Mouse (Mus musculus): ENCODE data around the gene Olfr1396.

Gene Olfr1396

DNA sequence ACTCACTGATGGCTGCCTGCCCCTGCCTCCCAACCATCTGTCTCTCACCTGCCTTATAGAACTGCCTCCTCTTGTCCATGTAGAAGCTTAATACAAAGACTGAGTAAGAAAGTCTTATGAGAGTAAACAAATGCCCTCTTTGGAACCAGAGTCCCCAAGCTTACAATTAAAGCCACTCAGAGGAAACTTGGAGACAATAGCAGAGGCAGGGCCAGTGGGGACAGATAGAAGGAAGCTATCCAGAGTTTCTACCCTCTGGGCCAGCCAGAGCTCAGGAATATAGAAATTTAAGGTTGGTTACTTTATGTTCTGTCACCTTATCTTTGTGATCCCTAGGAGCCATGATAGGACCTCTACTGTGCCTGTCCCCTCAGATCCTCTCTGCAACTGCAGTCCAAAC lies at the start of gene Olfr1396:
TSS of gene Olfr1396 (minus strand) at position 101 of the 400 bp plus-strand sequence.
- in situ Hi-C loops (cut with MboI, MseI): loop anchor here (5.0 kb wide), 4 partner anchors 68 to 527 kb away; no protein-coding TSS in a partner anchor

DNA sequence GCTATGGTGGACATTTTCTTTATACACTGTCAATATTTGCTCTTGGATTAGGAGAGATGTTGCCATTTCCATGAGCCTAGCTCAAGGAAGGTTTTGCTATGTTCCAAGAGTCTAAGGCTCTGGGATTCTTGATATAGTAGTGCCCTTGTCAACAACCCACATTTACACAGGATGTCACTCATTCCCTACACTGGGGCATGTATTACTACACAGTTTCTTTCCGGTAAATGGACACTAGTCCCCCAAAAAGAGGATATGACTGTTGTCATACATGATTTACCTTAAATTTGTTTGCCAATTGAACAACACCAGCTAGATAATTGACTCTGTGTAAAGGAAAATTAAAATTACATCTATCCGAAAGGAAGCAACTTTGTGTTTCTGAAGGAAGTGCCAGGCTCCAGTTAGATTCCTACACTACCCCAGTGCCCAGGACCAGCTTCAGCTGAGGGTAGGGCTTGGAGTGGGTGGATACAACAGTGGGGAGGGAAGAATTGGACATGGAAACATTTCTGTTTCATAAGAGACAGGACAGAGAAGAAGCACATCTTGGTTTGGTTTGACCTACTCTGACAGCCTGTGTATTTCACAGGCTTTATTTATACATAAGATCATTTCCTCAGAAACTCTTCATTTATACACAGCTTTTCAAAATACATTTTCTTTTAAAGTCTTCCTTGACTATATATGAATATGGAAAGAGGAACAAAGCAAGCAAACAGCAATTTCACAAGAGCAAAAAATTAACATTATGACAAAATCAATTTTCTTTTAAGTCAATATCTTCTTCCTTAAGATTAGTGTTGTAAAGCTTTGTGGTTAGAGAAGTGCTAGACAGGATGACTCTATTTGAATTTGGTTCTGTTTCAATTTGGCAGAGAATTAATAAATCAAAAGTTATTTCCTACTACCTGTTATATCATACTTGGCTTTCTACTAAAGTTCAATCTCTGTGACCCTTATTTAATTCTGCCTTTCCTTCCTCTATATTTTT lies 42.4 kb upstream of the Olfr1396 start:
- in situ Hi-C loops (cut with MboI, MseI): no loop called here

DNA sequence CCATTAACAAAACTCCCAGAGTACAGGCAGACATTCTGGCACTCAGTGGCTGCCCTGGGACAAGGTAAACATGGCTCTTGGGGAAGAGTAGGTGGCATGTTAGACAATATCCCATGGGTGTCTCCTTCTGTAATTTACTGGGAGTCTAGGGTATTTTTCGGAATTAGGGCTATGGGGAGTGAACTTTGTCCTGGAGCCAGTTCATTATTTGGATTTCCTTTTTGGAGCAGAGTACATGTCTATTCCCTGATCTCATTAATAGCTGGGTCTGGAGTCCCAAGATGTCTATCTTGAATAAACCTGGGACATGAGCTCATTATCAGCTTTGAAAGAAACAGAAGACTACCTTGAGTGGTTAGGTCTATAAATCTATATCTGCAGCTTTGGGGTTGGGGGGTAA lies 39.4 kb upstream of the Olfr1396 start, which contains the start of gene Olfr1394:
TSS of gene Olfr1394 (plus strand) at position 301 of the 400 bp plus-strand sequence.
- in situ Hi-C loops (cut with MboI, MseI): no loop called here

DNA sequence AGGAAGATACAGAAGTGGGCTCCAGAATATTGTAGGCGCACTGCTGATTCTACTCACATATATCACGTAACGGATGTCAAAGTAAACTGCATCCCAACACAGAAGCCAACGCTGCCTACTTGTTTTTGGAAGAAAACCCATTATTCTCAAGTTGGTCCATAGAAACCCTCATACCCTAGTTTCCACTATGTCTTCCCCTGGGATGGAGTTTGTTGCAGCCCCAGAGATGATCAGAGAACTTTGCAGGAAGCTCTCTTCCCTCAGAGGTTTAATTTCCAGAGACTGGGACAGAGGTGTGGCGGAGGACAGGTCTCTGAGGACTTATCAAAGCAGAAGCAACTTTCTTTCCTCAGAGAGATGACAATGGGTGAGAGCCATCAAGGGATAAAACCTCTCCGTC lies 27.3 kb upstream of the Olfr1396 start, which contains the start of gene Olfr1395:
TSS of gene Olfr1395 (plus strand) at position 301 of the 400 bp plus-strand sequence.
- in situ Hi-C loops (cut with MboI, MseI): loop anchor here (10.0 to 25.0 kb wide), 2 partner anchors 717 to 1080 kb away; no protein-coding TSS in a partner anchor

DNA sequence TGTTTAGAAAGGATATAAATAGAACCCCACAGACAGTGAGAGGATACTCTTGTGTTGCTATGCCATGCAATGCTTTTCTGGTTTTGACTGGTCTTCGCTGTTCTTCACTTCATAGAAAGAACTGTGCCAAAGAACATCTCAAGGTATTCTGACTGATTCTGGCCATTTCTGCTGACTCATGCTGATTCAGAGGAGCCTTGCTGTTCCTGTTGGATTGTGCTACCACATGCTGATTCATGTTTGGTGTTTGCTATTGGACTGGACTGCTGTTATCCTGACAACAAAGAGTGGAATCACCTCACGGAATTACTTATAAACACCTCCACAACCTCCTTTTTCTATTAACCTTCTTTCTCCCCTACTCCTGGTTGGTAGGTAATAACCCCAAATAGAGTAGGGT lies 9.5 kb upstream of the Olfr1396 start:
- in situ Hi-C loops (cut with MboI, MseI): no loop called here

DNA sequence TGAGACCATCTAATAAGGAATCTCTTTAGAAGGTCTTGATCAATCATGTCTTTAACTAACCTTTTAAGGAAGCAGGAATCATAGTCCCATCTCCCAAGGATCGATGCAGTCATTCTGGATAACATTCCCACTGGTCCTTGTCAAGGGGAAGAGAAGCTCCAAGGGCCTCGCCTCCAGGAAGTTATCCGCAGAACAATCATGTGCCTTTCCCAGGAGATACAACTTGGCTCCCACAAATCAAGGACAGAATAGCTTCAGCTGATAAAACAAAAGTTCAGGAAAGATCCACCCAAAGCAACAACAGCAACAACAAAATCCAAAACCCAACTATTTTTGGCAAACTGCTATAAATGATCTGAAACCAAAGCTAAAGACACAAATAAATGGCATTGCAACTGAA lies 5.0 kb upstream of the Olfr1396 start:
- in situ Hi-C loops (cut with MboI, MseI): loop anchor here (5.0 kb wide), 2 partner anchors 143 to 532 kb away; no protein-coding TSS in a partner anchor

DNA sequence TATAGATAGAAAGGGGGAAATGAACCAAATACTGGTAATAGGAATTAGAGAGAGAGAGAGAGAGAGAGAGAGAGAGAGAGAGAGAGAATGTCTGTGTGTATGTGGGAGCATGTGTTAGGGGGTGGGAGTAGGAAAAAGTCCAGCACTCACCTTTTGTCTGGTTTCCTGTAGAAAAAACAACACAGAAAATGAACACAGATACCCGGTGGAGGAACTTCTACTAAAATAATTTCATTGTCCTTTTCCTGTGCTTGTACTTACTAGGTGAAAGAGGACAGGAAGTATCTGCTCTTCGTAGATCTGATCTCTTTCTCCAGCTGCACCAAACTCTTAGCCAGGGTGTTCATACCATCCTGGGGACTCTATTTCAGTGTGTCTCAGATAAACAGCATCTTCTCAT lies 516 bp downstream of the Olfr1396 start:
- in situ Hi-C loops (cut with MboI, MseI): loop anchor here in 1 of 2 experiments (5.0 kb wide), 2 partner anchors 68 to 133 kb away; no protein-coding TSS in a partner anchor

DNA sequence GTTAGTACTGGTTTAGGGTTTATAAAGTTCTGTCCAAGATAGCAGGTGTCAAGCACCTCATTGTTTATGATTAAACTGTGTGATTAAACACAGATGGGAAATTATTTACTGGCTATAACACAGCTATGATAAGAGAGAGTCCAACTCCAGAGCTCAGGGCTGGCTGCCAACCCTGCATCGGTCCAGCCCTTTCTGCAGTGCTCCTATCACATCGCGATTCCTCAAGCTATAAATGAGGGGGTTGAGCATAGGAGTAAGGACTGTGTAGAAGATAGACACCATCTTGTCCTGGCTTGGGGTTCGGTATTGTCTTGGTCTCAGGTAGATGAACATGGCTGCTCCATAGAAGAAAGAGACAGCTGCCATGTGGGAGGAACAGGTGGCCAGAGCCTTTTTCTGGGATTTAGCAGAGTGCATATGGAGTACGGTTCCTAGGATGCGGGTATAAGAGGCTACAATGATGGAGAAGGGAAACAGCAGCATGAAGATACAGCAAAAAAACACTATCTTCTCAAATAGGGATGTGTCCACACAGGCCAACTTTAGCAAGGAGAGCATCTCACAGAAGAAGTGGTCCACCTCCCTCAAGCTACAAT lies 2.0 kb downstream of the Olfr1396 start:
- in situ Hi-C loops (cut with MboI, MseI): loop anchor here in 1 of 2 experiments (5.0 kb wide), 2 partner anchors 70 to 135 kb away; no protein-coding TSS in a partner anchor

DNA sequence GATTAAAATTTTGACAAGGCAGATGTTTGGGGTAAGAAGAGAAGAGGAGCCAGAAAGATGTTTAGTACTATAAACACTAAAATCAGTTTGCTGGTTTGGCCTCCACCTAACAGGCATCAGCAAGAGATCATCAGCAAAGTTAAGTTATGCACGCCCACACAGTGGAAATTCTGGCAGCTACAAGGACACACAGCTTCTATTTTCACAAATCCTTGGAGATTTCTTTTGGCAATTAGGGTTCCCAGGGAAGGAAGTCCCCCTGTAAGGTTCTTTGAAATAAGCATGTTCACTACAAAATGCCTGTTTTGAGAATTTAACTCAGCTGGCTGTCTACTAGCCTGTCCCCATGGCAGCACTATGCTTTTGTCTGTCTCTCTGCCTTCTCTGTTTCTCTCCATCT lies 3.7 kb downstream of the Olfr1396 start:
- in situ Hi-C loops (cut with MboI, MseI): loop anchor here in 1 of 2 experiments (5.0 kb wide), 2 partner anchors 71 to 136 kb away; no protein-coding TSS in a partner anchor

DNA sequence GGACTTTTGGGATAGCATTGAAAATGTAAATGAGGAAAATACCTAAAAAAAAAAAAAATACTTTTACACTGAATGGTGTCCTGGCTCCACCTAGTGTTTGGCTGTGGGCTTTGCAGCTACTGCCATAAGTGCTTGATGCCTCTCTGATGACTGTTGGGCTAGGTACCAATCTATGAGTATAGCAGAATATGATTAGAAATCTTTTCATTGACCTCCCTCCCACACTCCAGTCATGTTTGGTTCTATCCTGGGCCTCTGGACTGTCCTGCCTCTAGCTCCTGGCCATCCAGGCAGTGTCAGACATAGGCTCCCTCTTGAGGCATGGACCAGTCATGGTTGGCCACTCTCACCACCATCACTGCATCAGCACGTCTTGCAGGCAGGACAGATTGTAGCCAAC lies 5.8 kb downstream of the Olfr1396 start:
- in situ Hi-C loops (cut with MboI, MseI): loop anchor here in 1 of 2 experiments (5.0 kb wide), 2 partner anchors 158 to 237 kb away; partner anchors contain the start of gene Irgm1

DNA sequence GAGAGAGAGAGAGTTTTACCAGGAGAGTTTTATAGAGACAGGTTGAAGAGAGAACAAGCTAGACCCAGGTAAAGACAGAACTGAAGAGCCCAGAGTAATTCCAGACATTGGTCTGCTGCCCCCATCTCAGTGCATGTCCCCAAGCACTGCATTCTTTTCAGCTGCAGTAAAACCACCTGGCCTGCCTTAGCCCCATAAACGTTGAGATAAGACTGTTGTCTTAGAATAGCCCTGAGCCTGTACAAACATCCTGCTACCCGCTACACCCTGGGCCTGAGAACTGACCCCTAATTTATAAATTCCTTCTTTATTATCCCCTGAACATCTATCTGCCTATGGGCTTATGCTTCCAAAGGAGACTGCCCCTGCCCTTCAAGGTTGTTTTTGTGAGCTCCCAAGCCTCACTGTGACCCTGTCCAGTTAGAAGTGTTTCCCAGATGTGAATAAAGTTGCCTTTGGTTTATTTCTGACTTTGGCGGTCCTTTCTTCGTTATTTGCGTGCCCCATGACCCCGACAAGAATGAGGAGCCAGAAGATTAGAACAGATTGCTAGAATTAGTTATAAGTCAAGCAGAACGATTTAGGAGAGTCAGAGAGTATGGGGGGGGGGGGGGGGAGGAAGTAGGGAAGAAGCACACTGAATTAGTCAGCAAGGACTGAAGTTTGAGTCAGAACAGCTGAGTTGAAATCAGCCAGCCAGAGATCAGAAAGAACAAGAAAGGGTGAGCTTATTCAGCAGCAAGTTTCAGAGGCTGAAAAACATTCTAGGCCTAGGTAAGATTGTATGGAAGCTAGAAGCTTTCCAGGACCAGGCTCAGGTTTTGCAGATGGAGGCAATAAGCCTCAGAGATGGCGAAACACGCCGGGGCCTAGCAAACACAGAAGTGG lies 6.8 kb downstream of the Olfr1396 start:
- in situ Hi-C loops (cut with MboI, MseI): loop anchor here in 1 of 2 experiments (5.0 kb wide), 2 partner anchors 159 to 236 kb away; partner anchors contain the start of gene Irgm1

DNA sequence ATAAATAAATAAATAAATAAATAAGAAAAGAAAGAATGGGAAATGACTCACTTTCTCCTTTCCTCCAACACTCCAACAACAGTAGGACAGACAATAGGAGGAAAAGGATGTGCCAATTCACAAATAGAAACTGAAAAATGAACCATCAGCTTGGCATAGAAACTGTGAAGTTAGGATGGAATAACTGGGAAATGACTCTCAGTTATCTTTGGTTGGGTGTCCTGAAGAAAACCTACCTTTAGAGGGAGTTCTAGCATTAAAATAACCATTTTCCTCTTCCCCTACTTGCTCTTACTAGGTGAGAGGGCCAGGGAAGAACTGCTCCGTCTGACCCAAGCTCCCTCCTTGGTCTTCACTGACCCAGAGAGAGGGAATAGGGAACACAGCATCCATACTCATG lies 8.9 kb downstream of the Olfr1396 start:
- in situ Hi-C loops (cut with MboI, MseI): loop anchor here in 1 of 2 experiments (5.0 kb wide), 2 partner anchors 162 to 233 kb away; partner anchors contain the start of gene Irgm1

DNA sequence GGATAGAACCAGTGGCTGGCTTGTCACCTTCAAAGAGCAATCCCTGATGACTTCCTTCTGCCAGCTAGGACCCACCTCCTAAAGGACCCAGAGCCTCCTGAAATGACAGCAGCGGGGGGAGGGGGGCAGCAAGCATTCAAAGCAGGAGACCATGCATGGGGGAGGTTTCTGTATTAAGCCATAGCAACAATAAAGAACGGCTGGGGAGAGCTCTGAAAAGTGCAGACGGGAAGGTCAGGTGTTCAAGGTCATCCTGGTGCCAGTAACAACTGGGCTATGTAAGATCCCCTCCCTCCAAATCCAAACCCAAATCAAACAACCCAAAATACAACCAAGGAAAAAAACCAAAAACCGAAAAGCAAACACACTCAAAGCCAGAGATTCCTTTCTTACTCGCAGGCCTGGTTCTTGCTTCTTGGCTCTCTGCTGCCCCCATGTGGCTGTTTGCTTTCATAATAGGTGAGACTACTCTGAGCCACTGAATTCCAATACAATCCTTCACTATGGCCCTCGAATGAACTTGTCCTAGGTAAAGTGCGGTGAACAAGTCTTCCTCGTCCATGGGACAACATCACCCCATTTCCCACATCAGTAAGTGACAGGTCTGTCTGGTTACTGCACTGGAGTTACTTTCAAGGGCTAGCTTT lies 11.5 kb downstream of the Olfr1396 start:
- in situ Hi-C loops (cut with MboI, MseI): no loop called here

DNA sequence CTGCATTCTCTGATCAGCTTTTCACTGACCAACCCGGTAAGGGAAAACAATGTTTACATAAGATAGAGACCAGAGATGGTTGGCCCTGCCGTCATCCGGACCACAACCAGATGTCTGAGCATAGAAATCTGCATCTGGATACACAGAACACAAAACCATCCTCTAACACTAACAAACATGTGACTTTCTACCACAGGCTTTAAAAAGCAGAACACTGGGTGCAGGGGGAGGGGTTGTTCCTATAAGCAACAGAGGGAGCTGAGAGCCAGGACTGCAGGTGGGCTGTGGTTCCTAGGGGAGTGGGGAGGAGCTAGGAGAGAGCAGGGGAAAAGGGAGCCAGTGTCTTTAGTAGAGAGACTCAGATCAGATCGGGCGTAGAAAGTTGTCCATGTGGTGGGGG lies 13.2 kb downstream of the Olfr1396 start:
- in situ Hi-C loops (cut with MboI, MseI): no loop called here

DNA sequence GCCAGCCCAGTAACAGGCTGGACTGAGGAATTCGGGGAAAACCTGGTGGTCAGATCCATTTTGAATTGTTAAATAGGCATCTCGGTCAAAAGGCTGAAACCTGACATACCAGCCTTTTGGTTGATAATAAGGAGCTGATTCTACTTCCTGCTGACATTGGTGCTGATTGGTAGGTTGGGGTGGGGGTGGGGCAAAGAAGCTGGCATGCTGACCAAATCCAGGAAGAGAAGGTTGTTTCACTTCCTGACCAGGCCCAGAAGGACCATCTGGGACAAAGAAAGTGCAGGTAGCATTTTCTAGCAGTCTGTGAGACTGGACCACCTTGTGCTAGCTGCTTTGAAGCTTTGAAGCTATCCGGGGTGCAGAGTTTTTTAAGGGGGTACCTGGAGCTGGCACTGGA lies 14.3 kb downstream of the Olfr1396 start:
- in situ Hi-C loops (cut with MboI, MseI): no loop called here

DNA sequence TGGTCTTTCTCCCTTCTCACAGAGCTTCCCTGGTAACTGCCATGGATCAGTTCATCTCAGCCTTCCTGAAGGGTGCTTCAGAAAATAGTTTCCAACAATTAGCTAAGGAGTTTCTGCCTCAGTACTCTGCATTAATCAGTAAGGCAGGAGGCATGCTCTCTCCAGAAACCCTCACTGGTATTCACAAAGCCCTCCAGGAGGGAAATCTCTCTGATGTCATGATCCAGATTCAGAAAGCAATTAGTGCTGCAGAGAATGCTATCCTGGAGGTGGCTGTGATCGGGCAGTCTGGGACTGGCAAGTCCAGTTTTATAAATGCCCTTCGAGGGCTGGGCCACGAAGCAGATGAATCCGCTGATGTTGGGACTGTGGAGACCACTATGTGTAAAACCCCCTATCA lies 19.3 kb downstream of the Olfr1396 start:
- in situ Hi-C loops (cut with MboI, MseI): loop anchor here in 1 of 2 experiments (5.0 kb wide), 4 partner anchors 38 to 308 kb away; partner anchors contain the start of gene Irgm1

DNA sequence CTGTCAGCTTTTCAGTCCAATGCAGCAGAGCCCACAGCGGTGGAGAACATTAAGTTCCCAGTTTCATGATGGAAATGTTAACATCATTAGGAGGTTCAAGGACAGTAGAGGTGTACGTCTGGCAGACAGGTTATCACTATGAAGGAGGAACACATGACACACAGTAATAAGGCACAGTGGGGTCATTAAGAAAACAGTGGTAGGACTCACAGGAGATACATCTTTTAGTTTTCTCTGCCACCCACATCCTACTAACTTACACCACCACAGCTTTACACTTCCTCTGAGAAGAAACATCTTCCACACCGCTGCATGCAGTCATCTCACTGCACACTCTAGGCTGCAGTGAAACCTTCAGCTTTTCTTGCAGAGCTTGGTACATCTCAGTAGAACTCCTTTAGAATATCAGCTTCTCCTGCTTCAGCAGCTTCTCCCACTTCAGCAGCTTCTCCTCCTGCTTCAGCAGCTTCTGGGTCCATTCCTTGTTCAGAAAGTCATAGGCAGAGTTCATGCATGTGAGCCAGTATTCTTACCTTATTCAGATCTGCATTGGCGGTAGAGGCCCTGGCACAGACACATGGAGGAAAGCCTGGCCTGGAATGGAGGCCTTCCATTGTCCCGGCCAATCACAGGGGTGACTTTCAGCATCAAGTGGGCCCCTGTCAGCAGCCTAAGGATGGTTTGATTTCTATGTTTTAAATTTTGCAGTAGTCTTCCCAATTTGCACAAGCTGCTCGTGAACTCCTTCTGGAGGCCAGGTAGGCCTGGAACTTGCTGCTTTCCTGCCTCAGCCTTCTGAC lies 20.6 kb downstream of the Olfr1396 start:
- in situ Hi-C loops (cut with MboI, MseI): no loop called here

DNA sequence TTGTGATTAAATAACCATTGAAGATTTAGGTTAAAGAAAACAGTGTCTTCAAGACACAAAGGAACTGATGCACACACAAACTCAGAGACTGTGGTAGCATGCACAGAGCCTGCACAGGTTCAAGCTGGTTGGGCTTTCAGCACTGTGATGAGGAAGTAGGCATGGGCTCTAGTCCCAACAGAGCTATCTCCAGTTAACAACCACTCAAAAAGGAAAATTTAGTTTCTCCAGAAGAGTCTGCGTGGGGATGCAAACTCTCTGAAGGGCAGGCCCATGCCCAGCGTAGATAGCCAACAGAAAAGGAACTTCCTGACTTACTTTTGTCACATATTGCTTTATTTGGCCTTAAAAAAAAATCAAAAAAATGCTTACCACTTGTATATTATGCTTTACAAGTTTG lies 21.9 kb downstream of the Olfr1396 start:
- in situ Hi-C loops (cut with MboI, MseI): no loop called here

DNA sequence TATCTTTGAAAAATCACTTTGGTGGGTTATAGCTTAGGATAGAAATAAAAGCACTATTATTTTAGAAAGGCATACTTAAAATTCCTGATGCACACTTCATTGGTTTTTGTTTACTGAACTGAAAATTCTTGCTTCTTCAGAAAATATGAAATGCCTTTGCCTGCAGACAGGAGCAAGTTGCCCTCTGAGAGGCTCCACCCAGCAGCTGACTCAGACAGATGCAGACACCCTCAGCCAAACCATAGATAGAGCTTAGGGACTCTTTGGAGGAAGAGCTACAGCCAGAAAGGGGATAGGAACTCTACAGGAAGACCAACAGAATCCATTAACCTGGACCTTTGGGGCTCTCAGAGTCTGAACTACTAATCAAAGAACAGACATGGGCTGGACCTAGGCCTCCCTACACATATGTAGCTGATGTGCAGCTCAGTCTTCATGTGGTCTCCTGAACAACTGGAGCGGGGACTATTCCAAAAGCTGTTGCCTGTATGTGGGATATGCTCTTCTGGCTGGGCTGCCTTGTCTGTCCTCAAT lies 22.6 kb downstream of the Olfr1396 start:
- in situ Hi-C loops (cut with MboI, MseI): no loop called here
